Mouse (Mus musculus): ENCODE data around the gene Wdr46. TPM values are rescaled to one million over a fixed set of nuclear protein-coding genes. Genes with fewer than 3 reads are reported as not detected.

Wdr46 gene
- polyA plus RNA-seq, 1 experiment, result not detected

DNA sequence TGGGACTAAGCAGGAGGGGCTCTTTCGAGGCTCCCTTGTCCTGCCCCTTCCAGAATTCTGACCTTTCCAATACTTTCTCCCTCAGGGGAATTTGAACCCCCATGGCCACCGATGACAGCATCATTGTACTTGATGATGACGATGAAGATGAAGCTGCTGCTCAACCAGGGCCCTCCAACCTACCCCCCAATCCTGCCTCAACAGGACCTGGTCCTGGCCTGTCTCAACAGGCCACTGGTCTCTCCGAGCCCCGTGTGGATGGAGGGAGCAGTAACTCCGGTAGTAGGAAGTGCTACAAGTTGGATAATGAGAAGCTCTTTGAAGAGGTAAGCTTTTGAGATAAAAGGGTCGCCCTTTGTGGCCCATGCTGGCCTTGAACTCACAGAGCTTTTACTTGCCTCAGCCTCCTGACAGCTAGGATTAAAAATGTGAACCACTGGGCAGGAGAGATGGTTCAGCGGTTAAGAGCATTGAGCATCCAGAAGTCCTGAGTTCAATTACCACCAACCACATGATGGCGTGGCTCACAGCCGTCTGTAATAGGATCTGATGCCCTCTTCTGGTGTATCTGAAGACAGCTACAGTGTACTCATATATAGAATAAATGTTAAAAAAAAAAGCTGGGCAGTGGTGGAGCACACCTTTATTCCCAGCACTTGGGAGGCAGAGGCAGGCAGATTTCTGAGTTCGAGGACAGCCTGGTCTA, 30.0 kb upstream of the Wdr46 start:
- 41% methylated on average over 11 of the region's 11 CpGs for WGBS
- Histone ChIP-seq H3K4me1 (ENCODE audit: control insufficient read depth, insufficient read depth, low read length) (peaks cover 19% of the 10 kb centered on the region), H3K27ac (ENCODE audit: insufficient read depth, low read depth, low read length) (no peak overlapping the region), H3K4me3 (ENCODE audit: insufficient read depth, low read depth, low read length) (peak overlapping the region; percentile 92)
- TF ChIP-seq POLR2A (IDR thresholded peaks at IDR 0.05; ENCODE audit: insufficient read depth, low read depth, low read length) (no peak), CTCF (IDR thresholded peaks at IDR 0.05; ENCODE audit: insufficient read depth, low read depth, low read length) (no peak)

DNA sequence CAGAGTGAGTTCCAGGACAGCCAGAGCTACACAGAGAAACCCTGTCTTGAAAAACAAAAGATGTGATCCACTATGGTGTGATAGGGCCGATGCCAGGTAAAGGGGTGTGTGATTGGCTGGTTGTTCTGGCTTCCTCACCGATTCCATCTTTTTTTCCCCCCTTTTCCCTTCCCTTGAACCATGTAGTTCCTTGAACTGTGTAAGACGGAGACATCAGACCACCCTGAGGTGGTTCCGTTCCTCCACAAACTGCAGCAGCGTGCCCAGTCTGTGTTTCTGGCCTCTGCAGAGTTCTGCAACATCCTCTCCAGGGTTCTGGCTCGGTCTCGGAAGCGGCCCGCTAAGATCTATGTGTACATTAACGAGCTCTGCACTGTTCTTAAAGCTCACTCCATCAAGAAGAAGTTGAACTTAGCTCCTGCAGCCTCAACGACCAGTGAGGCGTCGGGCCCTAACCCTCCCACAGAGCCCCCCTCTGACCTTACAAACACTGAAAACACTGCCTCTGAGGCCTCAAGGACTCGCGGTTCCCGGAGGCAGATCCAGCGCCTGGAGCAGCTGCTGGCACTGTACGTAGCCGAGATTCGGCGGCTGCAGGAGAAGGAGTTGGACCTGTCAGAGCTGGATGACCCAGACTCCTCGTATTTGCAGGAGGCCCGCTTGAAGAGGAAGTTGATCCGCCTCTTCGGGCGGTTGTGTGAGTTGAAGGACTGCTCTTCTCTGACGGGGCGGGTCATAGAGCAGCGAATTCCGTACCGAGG, 29.2 kb upstream of the Wdr46 start:
- WGBS, result 88% methylated on average over 31 of the region's 31 CpGs
- TF ChIP-seq CTCF (IDR thresholded peaks at IDR 0.05; ENCODE audit: insufficient read depth, low read depth, low read length), result no peak
- no peak for TF ChIP-seq POLR2A (IDR thresholded peaks at IDR 0.05; ENCODE audit: insufficient read depth, low read depth, low read length)
- peaks cover 19% of the 10 kb centered on the region for H3K4me1 ChIP-seq (ENCODE audit: control insufficient read depth, insufficient read depth, low read length)
- H3K27ac ChIP-seq (ENCODE audit: insufficient read depth, low read depth, low read length), result no peak overlapping the region
- no peak overlapping the region for H3K4me3 ChIP-seq (ENCODE audit: insufficient read depth, low read depth, low read length)

DNA sequence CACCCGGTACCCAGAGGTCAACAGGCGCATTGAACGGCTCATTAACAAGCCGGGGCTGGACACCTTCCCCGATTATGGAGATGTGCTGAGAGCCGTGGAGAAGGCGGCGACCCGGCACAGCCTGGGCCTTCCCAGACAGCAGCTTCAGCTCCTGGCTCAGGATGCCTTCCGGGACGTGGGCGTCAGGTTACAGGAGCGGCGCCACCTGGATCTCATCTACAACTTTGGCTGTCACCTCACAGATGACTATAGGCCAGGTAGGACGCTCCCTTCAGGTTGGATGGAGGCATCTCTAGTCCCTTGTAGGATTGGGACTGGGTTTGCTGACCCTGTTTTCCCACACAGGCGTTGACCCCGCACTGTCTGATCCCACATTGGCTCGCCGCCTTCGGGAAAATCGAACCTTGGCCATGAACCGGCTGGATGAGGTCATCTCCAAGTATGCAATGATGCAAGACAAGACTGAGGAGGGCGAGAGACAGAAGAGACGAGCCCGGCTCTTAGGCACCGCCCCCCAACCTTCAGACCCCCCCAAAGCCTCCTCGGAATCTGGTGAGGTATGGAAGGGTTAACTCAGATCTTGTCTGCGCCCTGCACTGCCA, 28.5 kb upstream of the Wdr46 start:
- TF ChIP-seq POLR2A (IDR thresholded peaks at IDR 0.05; ENCODE audit: insufficient read depth, low read depth, low read length) (no peak), CTCF (IDR thresholded peaks at IDR 0.05; ENCODE audit: insufficient read depth, low read depth, low read length) (no peak)
- WGBS, result 90% methylated on average over 28 of the region's 28 CpGs
- H3K4me1 ChIP-seq (ENCODE audit: control insufficient read depth, insufficient read depth, low read length), result peaks cover 22% of the 10 kb centered on the region
- no peak overlapping the region for H3K4me3 ChIP-seq (ENCODE audit: insufficient read depth, low read depth, low read length)
- H3K27ac ChIP-seq (ENCODE audit: insufficient read depth, low read depth, low read length), result no peak overlapping the region

DNA sequence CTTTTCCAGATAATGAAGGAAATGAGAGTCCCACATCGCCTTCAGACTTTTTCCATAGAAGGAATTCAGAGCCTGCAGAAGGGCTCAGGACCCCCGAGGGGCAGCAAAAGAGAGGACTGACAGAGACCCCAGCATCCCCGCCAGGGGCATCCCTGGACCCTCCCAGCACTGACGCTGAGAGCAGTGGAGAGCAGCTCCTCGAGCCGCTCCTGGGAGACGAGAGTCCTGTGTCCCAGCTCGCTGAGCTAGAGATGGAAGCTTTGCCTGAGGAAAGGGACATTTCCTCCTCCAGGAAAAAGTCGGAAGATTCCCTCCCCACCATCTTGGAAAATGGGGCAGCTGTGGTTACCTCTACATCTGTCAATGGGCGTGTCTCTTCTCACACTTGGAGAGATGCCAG, 27.2 kb upstream of the Wdr46 start:
- WGBS, result 88% methylated on average over 10 of the region's 10 CpGs
- Histone ChIP-seq H3K4me1 (ENCODE audit: control insufficient read depth, insufficient read depth, low read length) (peaks cover 30% of the 10 kb centered on the region), H3K27ac (ENCODE audit: insufficient read depth, low read depth, low read length) (no peak overlapping the region), H3K4me3 (ENCODE audit: insufficient read depth, low read depth, low read length) (no peak overlapping the region)
- no peak for TF ChIP-seq POLR2A (IDR thresholded peaks at IDR 0.05; ENCODE audit: insufficient read depth, low read depth, low read length)

DNA sequence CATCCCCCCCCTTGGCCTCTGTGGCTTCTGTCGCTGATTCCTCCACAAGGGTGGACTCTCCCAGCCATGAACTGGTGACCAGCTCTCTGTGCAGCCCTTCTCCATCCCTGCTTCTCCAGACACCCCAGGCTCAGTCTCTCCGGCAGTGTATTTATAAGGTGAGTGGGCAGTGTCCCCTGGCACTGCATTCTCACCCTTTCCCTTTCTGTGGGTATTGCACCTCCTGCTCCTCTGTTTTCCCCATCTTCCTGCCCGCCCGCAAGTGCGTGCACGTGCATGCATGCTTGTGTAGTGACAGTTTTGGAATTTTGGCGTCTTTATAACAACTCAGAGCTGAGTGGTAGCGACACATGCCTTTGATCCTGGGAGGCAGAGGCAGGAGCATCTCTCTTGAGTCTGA, 26.6 kb upstream of the Wdr46 start:
- no peak overlapping the region for H3K27ac ChIP-seq (ENCODE audit: insufficient read depth, low read depth, low read length)
- H3K4me1 ChIP-seq (ENCODE audit: control insufficient read depth, insufficient read depth, low read length), result peaks cover 31% of the 10 kb centered on the region
- no peak overlapping the region for H3K4me3 ChIP-seq (ENCODE audit: insufficient read depth, low read depth, low read length)
- 93% methylated on average over 8 of the region's 8 CpGs for WGBS
- no peak for TF ChIP-seq POLR2A (IDR thresholded peaks at IDR 0.05; ENCODE audit: insufficient read depth, low read depth, low read length)
- TF ChIP-seq CTCF (IDR thresholded peaks at IDR 0.05; ENCODE audit: insufficient read depth, low read depth, low read length), result no peak

DNA sequence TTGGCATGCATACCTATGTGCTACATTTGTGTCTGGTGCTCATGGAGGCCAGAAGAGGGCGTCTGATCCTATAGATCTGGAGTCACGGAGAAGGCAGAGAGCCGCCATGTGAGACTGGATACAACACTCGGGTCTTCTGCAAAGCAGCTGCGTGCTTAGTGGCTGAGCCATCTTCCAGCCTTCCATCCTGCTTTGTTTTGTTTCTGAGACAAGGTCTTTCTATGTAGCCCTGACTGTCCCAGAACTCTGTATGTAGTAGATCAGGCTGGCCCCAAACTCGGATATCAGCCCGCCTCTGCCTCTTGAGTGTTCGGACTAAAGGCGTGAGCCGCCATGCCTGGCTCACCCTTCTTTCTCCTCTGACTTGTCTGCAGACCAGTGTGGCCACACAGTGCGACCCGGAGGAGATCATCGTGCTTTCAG, 25.5 kb upstream of the Wdr46 start:
- H3K4me3 ChIP-seq (ENCODE audit: insufficient read depth, low read depth, low read length), result no peak overlapping the region
- peaks cover 36% of the 10 kb centered on the region for H3K4me1 ChIP-seq (ENCODE audit: control insufficient read depth, insufficient read depth, low read length)
- no peak for TF ChIP-seq POLR2A (IDR thresholded peaks at IDR 0.05; ENCODE audit: insufficient read depth, low read depth, low read length)
- no peak for TF ChIP-seq CTCF (IDR thresholded peaks at IDR 0.05; ENCODE audit: insufficient read depth, low read depth, low read length)
- 57% methylated on average over 13 of the region's 13 CpGs for WGBS
- H3K27ac ChIP-seq (ENCODE audit: insufficient read depth, low read depth, low read length), result no peak overlapping the region

DNA sequence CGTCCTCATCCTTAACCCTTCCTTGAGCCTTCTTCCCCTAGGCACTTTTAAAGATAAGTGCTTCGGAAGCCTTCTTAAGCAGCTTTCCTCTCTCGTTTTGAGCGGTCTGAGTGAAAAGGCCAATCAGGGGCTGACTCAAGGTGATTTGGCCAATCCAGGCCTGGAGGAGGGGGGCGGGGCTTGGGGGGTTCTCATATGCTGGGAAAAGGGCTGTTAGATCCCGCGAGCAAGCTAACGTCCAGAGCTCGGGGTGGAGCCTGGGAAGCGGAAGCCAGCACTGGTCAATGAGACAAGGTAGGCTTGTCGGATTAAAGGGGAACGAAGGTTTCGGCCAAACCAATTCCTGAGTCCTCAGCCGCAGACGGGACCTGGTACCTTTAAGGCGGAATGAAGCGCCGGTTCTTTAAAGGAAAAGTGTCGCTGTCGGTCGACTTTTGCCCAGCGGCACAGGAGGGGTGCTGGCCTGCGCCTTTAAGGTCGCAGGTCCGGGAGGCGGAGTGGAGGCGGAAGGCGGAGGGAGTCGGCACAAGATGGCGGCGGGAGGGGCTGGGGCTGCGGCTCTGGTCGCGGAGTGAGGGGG, 24.7 kb upstream of the Wdr46 start, which contains the start of the genes Tapbp and Zbtb22:
Gene Tapbp, plus strand, starts transcription at position 229 of the 580 bp plus-strand sequence.
Gene Zbtb22, plus strand, starts transcription at position 234 of the 580 bp plus-strand sequence.
- under 1% methylated on average over 34 of the region's 34 CpGs for WGBS
- no peak for TF ChIP-seq CTCF (IDR thresholded peaks at IDR 0.05; ENCODE audit: insufficient read depth, low read depth, low read length)
- no peak; the same call in 1 of the 2 replicates for TF ChIP-seq POLR2A (IDR thresholded peaks at IDR 0.05; ENCODE audit: insufficient read depth, low read depth, low read length)
- Histone ChIP-seq H3K27ac (ENCODE audit: insufficient read depth, low read depth, low read length) (peak within 1 kb of the TSS; percentile 4; the same call in 1 of the 2 replicates), H3K4me3 (ENCODE audit: insufficient read depth, low read depth, low read length) (peak within 1 kb of the TSS; percentile 50), H3K4me1 (ENCODE audit: control insufficient read depth, insufficient read depth, low read length) (peaks cover 36% of the 10 kb centered on the region)

DNA sequence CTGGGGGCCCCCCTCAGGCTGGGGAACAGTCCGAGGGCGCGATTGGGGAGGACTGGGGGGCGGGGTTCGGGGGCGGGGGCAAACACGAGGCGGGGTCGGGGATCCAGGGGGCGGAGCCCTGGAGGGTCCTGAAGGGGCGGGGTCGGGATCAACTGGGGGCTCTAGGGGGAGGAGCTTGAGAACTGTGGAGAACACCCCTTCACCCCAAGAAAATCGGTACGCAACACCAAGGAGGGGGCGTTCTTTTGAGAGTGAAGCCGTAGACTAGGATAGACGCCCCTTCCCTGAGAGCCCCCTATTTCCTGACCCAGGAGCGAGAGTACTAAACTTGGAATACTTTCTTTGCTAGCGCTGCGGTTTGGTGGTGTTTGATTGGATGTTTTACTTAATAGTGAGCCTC, 24.2 kb upstream of the Wdr46 start:
- no peak overlapping the region for H3K27ac ChIP-seq (ENCODE audit: insufficient read depth, low read depth, low read length)
- H3K4me3 ChIP-seq (ENCODE audit: insufficient read depth, low read depth, low read length), result peak overlapping the region; percentile 50
- WGBS, result 1% methylated on average over 19 of the region's 20 CpGs
- no peak for TF ChIP-seq CTCF (IDR thresholded peaks at IDR 0.05; ENCODE audit: insufficient read depth, low read depth, low read length)
- no peak for TF ChIP-seq POLR2A (IDR thresholded peaks at IDR 0.05; ENCODE audit: insufficient read depth, low read depth, low read length)
- peaks cover 37% of the 10 kb centered on the region for H3K4me1 ChIP-seq (ENCODE audit: control insufficient read depth, insufficient read depth, low read length)
